Mouse (Mus musculus) C2C12 (cell line): ENCODE measurements at regions not wholly inside any gene's neighbourhood (a gene's known extent, or its start where the extent isn't known, plus 50 kb on each side); places are given as distances from the start of the nearest gene placed in this dataset.

ENCODE experiments used
- H3K27me3 ChIP-seq: one replicate; pipeline ENCODE4 v1.6.1; 2011; ENCODE audit not compliant: control insufficient read depth, insufficient read depth, insufficient read length
- H3K36me3 ChIP-seq: one replicate; pipeline ENCODE4 v1.6.1; 2011; ENCODE audit not compliant: control insufficient read depth, insufficient read depth
- H3K4me3 ChIP-seq: one replicate; pipeline ENCODE4 v1.5.1; 2011; ENCODE audit warnings: mild to moderate bottlenecking, control low read depth; ENCODE audit not compliant: poor library complexity, insufficient read depth, severe bottlenecking
- H3K79me2 ChIP-seq: one replicate; pipeline ENCODE4 v1.6.1; 2011; ENCODE audit not compliant: control insufficient read depth, insufficient read depth
- H3K79me3 ChIP-seq: one replicate; pipeline ENCODE4 v1.6.1; 2011; ENCODE audit warnings: low read depth, control low read depth
- H3ac ChIP-seq: one replicate; pipeline ENCODE3; 2011; ENCODE audit warnings: low read depth; ENCODE audit not compliant: control insufficient read depth, insufficient read length
- CEBPB ChIP-seq: IDR thresholded peaks from one replicate; pipeline ENCODE4 v1.6.1; 2011; ENCODE audit warnings: low read depth, mild to moderate bottlenecking, control low read depth, moderate library complexity
- CTCF ChIP-seq: IDR thresholded peaks from one replicate; pipeline ENCODE4 v1.5.1; 2011; ENCODE audit not compliant: control insufficient read depth, insufficient read depth, insufficient read length
- FOSL1 ChIP-seq: IDR thresholded peaks from one replicate; pipeline ENCODE4 v1.8.0; 2011; ENCODE audit warnings: mild to moderate bottlenecking, low read length; ENCODE audit not compliant: poor library complexity, insufficient read depth, severe bottlenecking
- MAX ChIP-seq: IDR thresholded peaks from one replicate; pipeline ENCODE4 v1.6.1; 2011; ENCODE audit warnings: mild to moderate bottlenecking, control low read depth
- MYOD1 ChIP-seq: IDR thresholded peaks from one replicate; pipeline ENCODE4 v1.6.1; 2011; ENCODE audit warnings: low read depth; ENCODE audit not compliant: control insufficient read depth, insufficient read length
- MYOG ChIP-seq: IDR thresholded peaks from one replicate; pipeline ENCODE4 v1.6.1; 2011; ENCODE audit not compliant: control insufficient read depth, insufficient read length; ENCODE audit errors: extremely low read depth
- USF1 ChIP-seq: IDR thresholded peaks from one replicate; pipeline ENCODE4 v1.6.1; 2011; ENCODE audit warnings: low read depth, mild to moderate bottlenecking, control low read depth, moderate library complexity

DNA sequence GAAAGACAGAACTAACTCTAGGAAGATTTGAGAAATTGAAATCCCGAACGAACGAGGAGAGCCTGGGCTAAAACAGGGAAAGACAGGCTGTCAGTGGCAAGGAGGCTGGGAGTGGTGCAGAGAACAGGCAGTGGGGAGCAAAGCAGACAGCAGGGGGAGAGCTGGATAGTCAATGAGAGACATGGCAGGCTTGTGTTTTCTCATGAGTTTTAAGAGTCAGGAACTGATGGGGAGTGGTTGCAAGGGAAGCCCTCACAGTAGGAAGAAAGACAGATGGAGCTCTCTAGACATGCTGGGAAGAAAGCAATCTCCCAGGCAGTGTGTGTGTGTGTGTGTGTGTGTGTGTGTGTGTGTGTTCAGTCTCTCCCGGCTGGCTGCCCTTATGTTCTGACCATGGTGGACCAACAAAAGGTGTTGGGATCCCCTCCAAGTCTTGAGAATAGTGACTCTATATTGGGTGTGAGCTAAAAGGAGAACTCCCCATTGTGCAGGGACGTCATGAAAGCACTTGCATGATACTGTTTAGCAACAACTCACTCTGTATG is 577.9 kb downstream of the Plcl1 start:
- no peak overlapping the region for H3K4me3 ChIP-seq
- H3K79me2 ChIP-seq = no peaks in the 10 kb centered on the region
- H3K27me3 ChIP-seq = no peaks in the 10 kb centered on the region
- TF ChIP-seq MAX (no peak), MYOD1 (no peak), MYOG (no peak), USF1 (no peak), CTCF (no peak), CEBPB (no peak)
- no peaks in the 10 kb centered on the region for H3K79me3 ChIP-seq
- H3ac ChIP-seq = no peak overlapping the region
- no peaks in the 10 kb centered on the region for H3K36me3 ChIP-seq

DNA sequence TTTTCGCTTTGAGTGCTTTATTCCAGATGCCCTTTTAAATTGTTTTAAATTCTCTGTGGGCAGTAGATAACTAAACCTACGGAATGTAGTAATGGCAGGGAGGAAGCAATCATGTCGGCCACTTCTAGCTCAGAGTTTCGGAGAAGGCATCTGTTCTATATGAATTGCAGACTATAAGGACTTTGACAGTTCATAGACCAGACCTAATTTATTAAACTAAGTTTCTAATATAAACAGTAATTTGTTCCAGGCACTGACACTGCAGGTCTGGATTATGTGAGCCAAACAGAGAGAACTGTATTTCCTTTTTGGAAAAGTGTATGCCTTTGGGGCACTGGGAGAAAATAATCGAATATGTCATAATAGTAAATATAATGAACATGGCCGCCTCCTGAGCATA is 591.4 kb downstream of the Plcl1 start:
- TF ChIP-seq MYOD1 = no peak
- no peak for TF ChIP-seq USF1
- no peak for TF ChIP-seq MYOG
- TF ChIP-seq MAX = no peak
- no peak for TF ChIP-seq FOSL1
- TF ChIP-seq CTCF = no peak
- no peak for TF ChIP-seq CEBPB
- no peaks in the 10 kb centered on the region for H3K27me3 ChIP-seq
- no peaks in the 10 kb centered on the region for H3K36me3 ChIP-seq
- no peaks in the 10 kb centered on the region for H3K79me3 ChIP-seq
- no peak overlapping the region for H3K4me3 ChIP-seq
- no peaks in the 10 kb centered on the region for H3K79me2 ChIP-seq
- H3ac ChIP-seq = no peak overlapping the region
